Mouse (Mus musculus) kidney, embryonic 15.5 days (tissue): ENCODE data around the gene Bglap. TPM values are rescaled to one million over a fixed set of nuclear protein-coding genes. Genes with fewer than 3 reads are reported as not detected.
"Not testable (repeated sequence)": the region's sequence is repeated elsewhere in the genome, so short reads cannot be mapped to it uniquely, and the experiment has no call there.

Experiments
- ATAC-seq: fragments of 200-750 bp; cut with Nextera tagmentation; replicated peaks from 2 replicates; pipeline ENCODE4 v1.8.0; 2017; ENCODE audit warnings: moderate TSS enrichment; ENCODE audit not compliant: low FRiP score
- H3K27ac ChIP-seq: fragments of 300-500 bp; sonication (generic); 2 replicates; pipeline ENCODE4 v1.5.1; 2015; ENCODE audit warnings: mild to moderate bottlenecking, inconsistent platforms
- H3K27me3 ChIP-seq: fragments of 300-500 bp; sonication (generic); 2 replicates; pipeline ENCODE4 v1.6.1; 2015; ENCODE audit warnings: inconsistent platforms
- H3K36me3 ChIP-seq: fragments of 300-500 bp; sonication (generic); 2 replicates; pipeline ENCODE4 v1.6.1; 2015; ENCODE audit warnings: inconsistent platforms
- H3K4me1 ChIP-seq: fragments of 300-500 bp; sonication (generic); 2 replicates; pipeline ENCODE4 v1.6.1; 2015; ENCODE audit warnings: inconsistent platforms
- H3K4me2 ChIP-seq: fragments of 300-500 bp; sonication (generic); 2 replicates; pipeline ENCODE4 v1.6.1; 2015; ENCODE audit warnings: moderate library complexity, mild to moderate bottlenecking, inconsistent platforms
- H3K4me3 ChIP-seq: fragments of 300-500 bp; sonication (generic); replicated peaks from 2 replicates; pipeline ENCODE4 v1.5.1; 2015; ENCODE audit warnings: mild to moderate bottlenecking, inconsistent platforms
- H3K9ac ChIP-seq: fragments of 300-500 bp; sonication (generic); 2 replicates; pipeline ENCODE4 v1.6.1; 2015; ENCODE audit warnings: mild to moderate bottlenecking, inconsistent platforms
- H3K9me3 ChIP-seq: fragments of 300-500 bp; sonication (generic); replicated peaks from 2 replicates; pipeline ENCODE4 v1.6.1; 2016; ENCODE audit warnings: inconsistent platforms
- WGBS: fragments of 180-500 bp; shearing (Covaris S2); methylation state at CpG from one replicate; pipeline ENCODE4 v1.1.7; 2015; ENCODE audit warnings: mixed read lengths; 5-methylcytosine and 5-hydroxymethylcytosine counted together
- polyA plus RNA-seq: library from polyadenylated mRNA; unstranded; fragments of >200 nt; fragmentation: Nextera tagmentation; extraction: Ambion mirVana; gene quantifications from 2 replicates; pipeline ENCODE4 v1.2.1, GENCODE M21; 2015

Bglap gene
- polyA plus RNA-seq, 1 experiment from 2014 or later = not detected

GRCm38 (mm10) chr3:88410645-88411031 is 26.4 kb upstream of the Bglap start:
- H3K27ac ChIP-seq = peak overlapping the region; percentile 99
- 18% methylated on average over 7 of the region's 7 CpGs for WGBS
- peak overlapping the region; percentile 78 for H3K4me3 ChIP-seq
- H3K27me3 ChIP-seq = no peaks in the 10 kb centered on the region
- H3K36me3 ChIP-seq = peaks cover 53% of the 10 kb centered on the region
- ATAC-seq = no peak; the same call in 1 of the 2 replicates
- H3K9me3 ChIP-seq = no peaks in the 10 kb centered on the region
- H3K4me1 ChIP-seq = peaks cover 42% of the 10 kb centered on the region
- peak overlapping the region; percentile 83 for H3K9ac ChIP-seq
- H3K4me2 ChIP-seq = peak overlapping the region; percentile 71

GRCm38 (mm10) chr3:88409741-88410644 is 25.7 kb upstream of the Bglap start, which contains the start of gene Pmf1:
TSS of gene Pmf1 (minus strand) at chr3:88410331.
- Histone ChIP-seq H3K4me3 (peak within 1 kb of the TSS; percentile 78), H3K27ac (peak within 1 kb of the TSS; percentile 99), H3K4me2 (peak within 1 kb of the TSS; percentile 71), H3K4me1 (peaks cover 42% of the 10 kb centered on the region), H3K27me3 (no peaks in the 10 kb centered on the region), H3K9ac (peak within 1 kb of the TSS; percentile 83), H3K9me3 (no peaks in the 10 kb centered on the region), H3K36me3 (peaks cover 46% of the 10 kb centered on the region)
- under 1% methylated on average over 54 of the region's 54 CpGs for WGBS
- peak; percentile 93 for ATAC-seq

- Histone ChIP-seq H3K36me3 (peaks cover 42% of the 10 kb centered on the region), H3K9ac (peak overlapping the region; percentile 83), H3K4me1 (peaks cover 42% of the 10 kb centered on the region), H3K4me3 (peak overlapping the region; percentile 78), H3K9me3 (no peaks in the 10 kb centered on the region), H3K4me2 (peak overlapping the region; percentile 71), H3K27me3 (no peaks in the 10 kb centered on the region), H3K27ac (peak overlapping the region; percentile 99)
- WGBS = 54% methylated on average over 5 of the region's 5 CpGs
- no peak for ATAC-seq
These were observed 24.7 kb upstream of the Bglap start for GRCm38 (mm10) chr3:88408953-88409352.

DNA sequence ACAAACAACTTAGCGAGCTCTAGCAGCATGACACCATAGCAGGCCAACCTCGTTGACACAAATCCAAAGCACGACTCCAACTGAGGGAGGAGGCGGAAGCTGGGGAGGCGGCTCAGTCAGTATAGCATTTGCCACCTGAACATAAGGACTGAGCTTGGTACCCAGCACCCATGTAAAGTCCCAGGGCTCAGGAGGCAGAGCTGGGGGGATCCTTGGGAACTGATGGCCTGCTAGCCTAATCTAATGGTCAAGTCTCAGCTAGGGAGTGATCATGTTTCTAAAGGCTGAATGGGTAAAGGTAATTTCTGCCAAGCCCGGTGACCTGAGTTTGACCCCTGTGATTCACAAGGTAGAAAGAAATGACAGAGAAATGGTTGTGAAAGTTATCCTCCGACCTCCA is 23.3 kb upstream of the Bglap start:
- H3K9me3 ChIP-seq = no peaks in the 10 kb centered on the region
- WGBS = 48% methylated on average over 7 of the region's 7 CpGs
- H3K4me2 ChIP-seq = no peak overlapping the region
- no peaks in the 10 kb centered on the region for H3K27me3 ChIP-seq
- peaks cover 41% of the 10 kb centered on the region for H3K36me3 ChIP-seq
- no peak for ATAC-seq
- no peak overlapping the region for H3K4me3 ChIP-seq
- peaks cover 42% of the 10 kb centered on the region for H3K4me1 ChIP-seq
- H3K9ac ChIP-seq = no peak overlapping the region
- 0 out of 2 replicates have a peak overlapping the region, but pooled peaks have one; percentile 15 for H3K27ac ChIP-seq

DNA sequence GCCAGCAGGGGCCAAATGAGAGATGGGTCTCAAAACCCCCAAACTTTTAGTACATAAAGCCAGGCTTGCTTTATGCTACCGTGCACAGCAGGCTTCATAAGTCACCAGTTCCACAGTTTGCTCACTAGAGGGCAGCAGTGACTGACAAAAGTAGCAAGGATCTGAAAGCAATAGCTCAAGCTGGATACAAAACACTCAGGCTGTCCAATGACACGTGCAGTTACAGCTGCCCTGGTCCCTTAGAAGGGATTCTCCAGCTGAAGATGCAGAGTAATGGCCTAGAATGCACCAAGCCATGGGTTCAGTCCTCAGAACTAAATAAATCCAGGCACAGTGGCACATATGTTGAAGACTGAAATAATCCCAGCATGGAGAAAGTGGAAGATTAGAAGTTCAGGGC is 22.8 kb upstream of the Bglap start:
- WGBS = 0% methylated on average over 2 of the region's 2 CpGs
- Histone ChIP-seq H3K27me3 (no peaks in the 10 kb centered on the region), H3K4me1 (peaks cover 42% of the 10 kb centered on the region), H3K9me3 (no peaks in the 10 kb centered on the region), H3K27ac (no peak overlapping the region), H3K36me3 (peaks cover 41% of the 10 kb centered on the region), H3K4me2 (no peak overlapping the region), H3K4me3 (no peak overlapping the region), H3K9ac (no peak overlapping the region)
- ATAC-seq = no peak

GRCm38 (mm10) chr3:88403522-88404230 is 19.4 kb upstream of the Bglap start:
- Histone ChIP-seq H3K4me3 (no peak overlapping the region), H3K9ac (no peak overlapping the region), H3K4me2 (no peak overlapping the region), H3K27ac (no peak overlapping the region), H3K4me1 (peaks cover 27% of the 10 kb centered on the region), H3K9me3 (no peaks in the 10 kb centered on the region), H3K36me3 (peaks cover 52% of the 10 kb centered on the region), H3K27me3 (no peaks in the 10 kb centered on the region)
- WGBS = 83% methylated on average over 10 of the region's 10 CpGs
- no peak for ATAC-seq

GRCm38 (mm10) chr3:88398666-88399065 is 14.4 kb upstream of the Bglap start:
- no peaks in the 10 kb centered on the region for H3K9me3 ChIP-seq
- H3K4me2 ChIP-seq = no peak overlapping the region
- 88% methylated on average over 2 of the region's 2 CpGs for WGBS
- no peak overlapping the region for H3K9ac ChIP-seq
- peaks cover 64% of the 10 kb centered on the region for H3K36me3 ChIP-seq
- no peak for ATAC-seq
- H3K27me3 ChIP-seq = no peaks in the 10 kb centered on the region
- H3K4me3 ChIP-seq = no peak overlapping the region
- no peak overlapping the region for H3K27ac ChIP-seq
- H3K4me1 ChIP-seq = no peaks in the 10 kb centered on the region

DNA sequence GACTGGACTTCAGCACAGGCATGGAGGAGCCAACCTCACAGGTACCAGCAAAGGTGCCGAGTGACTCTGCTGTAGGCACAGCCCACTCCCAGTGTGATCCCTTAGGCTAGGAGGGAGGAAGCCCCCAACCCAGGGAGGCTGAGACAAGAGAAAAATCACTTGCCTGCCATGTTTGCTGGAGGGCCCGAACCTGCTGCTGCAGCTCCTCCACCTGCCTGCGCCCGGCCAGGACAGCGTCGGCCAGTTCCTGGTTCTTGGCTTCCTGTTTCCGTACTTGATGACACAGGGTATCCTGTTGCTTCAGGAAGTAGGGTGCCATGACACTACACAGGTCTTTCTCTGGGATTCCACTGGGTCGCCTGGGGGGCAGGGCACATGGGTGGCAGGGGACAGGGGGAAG is 11.5 kb upstream of the Bglap start:
- Histone ChIP-seq H3K4me2 (no peak overlapping the region), H3K9ac (no peak overlapping the region), H3K36me3 (peaks cover 56% of the 10 kb centered on the region), H3K4me1 (no peaks in the 10 kb centered on the region), H3K4me3 (no peak overlapping the region), H3K9me3 (no peaks in the 10 kb centered on the region), H3K27me3 (no peaks in the 10 kb centered on the region), H3K27ac (no peak overlapping the region)
- ATAC-seq = no peak
- WGBS = 84% methylated on average over 8 of the region's 8 CpGs

DNA sequence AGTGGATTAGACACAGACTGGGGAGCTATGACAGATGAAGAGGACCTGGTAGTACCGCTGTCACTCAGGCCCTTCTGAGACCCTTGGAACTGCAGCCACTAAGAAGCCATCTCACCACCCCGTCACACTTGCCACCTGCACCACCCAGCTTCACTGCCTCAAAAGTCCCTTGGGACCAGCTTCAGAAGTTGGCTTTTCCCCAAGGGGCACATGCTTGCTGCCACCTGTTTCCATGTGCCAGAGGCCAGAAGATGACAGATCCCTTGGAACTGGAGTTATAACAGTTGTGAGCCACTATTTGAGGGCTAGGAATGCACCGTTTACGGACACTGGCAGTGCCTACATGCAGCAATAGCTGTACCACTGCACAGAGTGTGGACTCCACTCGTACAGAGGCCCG is 11.0 kb upstream of the Bglap start:
- Histone ChIP-seq H3K4me1 (no peaks in the 10 kb centered on the region), H3K36me3 (peaks cover 58% of the 10 kb centered on the region), H3K9ac (no peak overlapping the region), H3K27me3 (no peaks in the 10 kb centered on the region), H3K4me2 (no peak overlapping the region), H3K9me3 (no peaks in the 10 kb centered on the region), H3K27ac (no peak overlapping the region), H3K4me3 (no peak overlapping the region)
- WGBS = over 99% methylated on average over 6 of the region's 6 CpGs
- no peak for ATAC-seq

GRCm38 (mm10) chr3:88393776-88394375 is 9.6 kb upstream of the Bglap start:
- H3K4me1 ChIP-seq = no peaks in the 10 kb centered on the region
- H3K27ac ChIP-seq = no peak overlapping the region
- H3K4me3 ChIP-seq = no peak overlapping the region
- WGBS = 79% methylated on average over 9 of the region's 9 CpGs
- no peak overlapping the region for H3K4me2 ChIP-seq
- H3K36me3 ChIP-seq = peaks cover 54% of the 10 kb centered on the region
- H3K9me3 ChIP-seq = no peaks in the 10 kb centered on the region
- ATAC-seq = 0 out of 2 replicates have a peak, but pooled peaks have one; percentile 18
- no peak overlapping the region for H3K9ac ChIP-seq
- no peaks in the 10 kb centered on the region for H3K27me3 ChIP-seq

- peak overlapping the region; percentile 59 for H3K4me2 ChIP-seq
- H3K9me3 ChIP-seq, H3K4me1 ChIP-seq, H3K27ac ChIP-seq, H3K4me3 ChIP-seq, H3K36me3 ChIP-seq, H3K9ac ChIP-seq, H3K27me3 ChIP-seq: not testable (repeated sequence)
- 14% methylated on average over 1 of the region's 7 CpGs for WGBS
- ATAC-seq = peak; percentile 27
These were observed 1.9 kb downstream of the Bglap start for GRCm38 (mm10) chr3:88382383-88382782.
